In the genomic region with DNA sequence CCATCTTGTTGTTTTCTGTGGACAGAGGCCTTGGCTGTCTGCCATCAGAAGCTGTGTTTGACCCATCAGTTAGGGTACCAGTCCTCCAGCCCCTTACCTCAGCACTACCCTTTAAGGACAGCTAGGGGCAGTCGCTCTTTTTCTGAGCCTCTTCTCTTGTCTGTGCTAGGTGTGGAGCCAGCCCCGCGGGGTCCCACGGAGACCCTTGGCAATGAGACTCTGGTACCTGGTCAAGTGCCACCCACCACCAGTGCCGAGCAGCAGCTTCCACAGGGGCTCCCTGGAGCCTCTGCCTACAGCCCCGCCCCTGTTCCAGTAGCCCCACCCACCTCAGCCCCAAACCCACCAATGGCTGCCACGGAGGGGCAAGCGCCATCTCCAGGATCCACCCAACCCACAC, we compare ENCODE assay signal across 25 mouse cellular contexts. TPM values are rescaled to one million over a fixed set of nuclear protein-coding genes. Genes with fewer than 3 reads are reported as not detected.
"Had no signal": no experiment of that assay in that cellular context is flagged by ENCODE, and none has a peak within 500 bp of the region (broad histone marks: within the 10 kb centered on the region; RNA-seq: fewer than 3 reads in every experiment).

No protein-coding gene starts in this region.

- ATAC-seq: liver, postnatal 0 days; lung, postnatal 0 days; midbrain, embryonic 16.5 days had no signal

- DNase-seq: liver, postnatal 0 days; lung, adult 2 months; lung, postnatal 14 days; lung, postnatal 36 days; midbrain, embryonic 14.5 days; retina, postnatal 1 day; right cerebral cortex, adult 18-20 months; right cerebral cortex, postnatal 25 days; right cerebral cortex, postnatal 4 days; spleen, adult 18-20 months; thymus, adult 18-20 months; thymus, postnatal 14 days; thymus, postnatal 36 days had no signal

- H3K4me1 ChIP-seq: megakaryocyte, embryonic 14.5 days; neural tube, embryonic 15.5 days had no signal

- H3K36me3 ChIP-seq: lung, embryonic 15.5 days; midbrain, embryonic 10.5 days; neural tube, embryonic 13.5 days; neural tube, embryonic 15.5 days had no signal

- H3K4me2 ChIP-seq: lung, embryonic 15.5 days; neural tube, embryonic 13.5 days; neural tube, embryonic 15.5 days had no signal

- H3K27me3 ChIP-seq: lung, embryonic 15.5 days; neural tube, embryonic 13.5 days; neural tube, embryonic 15.5 days had no signal

- H3K9ac ChIP-seq: liver, postnatal 0 days; lung, embryonic 15.5 days; neural tube, embryonic 13.5 days; neural tube, embryonic 15.5 days had no signal

- H3K4me3 ChIP-seq: lung, embryonic 15.5 days; midbrain, embryonic 10.5 days; myocyte; neural tube, embryonic 13.5 days; neural tube, embryonic 15.5 days had no signal

- H3K9me3 ChIP-seq: lung, embryonic 15.5 days; megakaryocyte, embryonic 14.5 days; midbrain, embryonic 10.5 days; neural tube, embryonic 13.5 days; neural tube, embryonic 15.5 days had no signal

- H3K27ac ChIP-seq: lung, embryonic 15.5 days; macrophage; midbrain, embryonic 10.5 days; neural tube, embryonic 13.5 days; neural tube, embryonic 15.5 days had no signal

RNA-seq across cellular contexts. Expression of gene Otog, which starts 46.3 kb away (rescaled TPM):
- total RNA-seq: megakaryocyte progenitor cell, adult 5-6 weeks had no signal
- polyA plus RNA-seq: liver, postnatal 0 days; lung, adult 2 months; lung, embryonic 15.5 days; lung, postnatal 0 days; macrophage; midbrain, embryonic 10.5 days; neural tube, embryonic 11.5 days; neural tube, embryonic 13.5 days; stomach, embryonic 14.5 days had no signal

RNA-seq across cellular contexts. Expression of gene Ush1c, which starts 48.7 kb away (rescaled TPM):
- total RNA-seq: megakaryocyte progenitor cell, adult 5-6 weeks had no signal
- polyA plus RNA-seq: lung, adult 2 months; macrophage; myocyte had no signal
